Mouse (Mus musculus) myocyte (in vitro differentiated cells): Measurements from ENCODE around the gene Ccdc33. TPM values are rescaled to one million over a fixed set of nuclear protein-coding genes. Genes with fewer than 3 reads are reported as not detected.

Experiments
- H3K27me3 ChIP-seq: one replicate; pipeline ENCODE4 v1.6.1; 2011; ENCODE audit not compliant: control insufficient read depth, insufficient read depth, insufficient read length
- H3K36me3 ChIP-seq: one replicate; pipeline ENCODE4 v1.6.1; 2011; ENCODE audit not compliant: control insufficient read depth, insufficient read depth
- H3K4me2 ChIP-seq: one replicate; pipeline ENCODE4 v1.6.1; 2011; ENCODE audit warnings: low read depth, control low read depth
- H3K4me3 ChIP-seq: one replicate; pipeline ENCODE4 v1.5.1; 2011; ENCODE audit warnings: mild to moderate bottlenecking, control low read depth, moderate library complexity
- H3K79me2 ChIP-seq: one replicate; pipeline ENCODE4 v1.6.1; 2011; ENCODE audit not compliant: control insufficient read depth, insufficient read depth
- H3ac ChIP-seq: one replicate; pipeline ENCODE4 v1.6.1; 2011; ENCODE audit not compliant: control insufficient read depth, insufficient read length
- CEBPB ChIP-seq: IDR thresholded peaks from 2 replicates; pipeline ENCODE4 v1.6.1; 2011; ENCODE audit warnings: mild to moderate bottlenecking, moderate library complexity; ENCODE audit not compliant: poor library complexity, insufficient read depth, severe bottlenecking
- E2F4 ChIP-seq: IDR thresholded peaks from one replicate; pipeline ENCODE4 v1.6.1; 2011; ENCODE audit warnings: mild to moderate bottlenecking, control low read depth, moderate library complexity; ENCODE audit not compliant: insufficient read depth
- MAX ChIP-seq: IDR thresholded peaks from one replicate; pipeline ENCODE4 v1.6.1; 2011; ENCODE audit warnings: low read depth, mild to moderate bottlenecking, control low read depth
- MYOD1 ChIP-seq, 3 experiments: IDR thresholded peaks; one replicate each; pipeline ENCODE4 v1.6.1; 2011; ENCODE audit warnings: control low read depth in 2 of 3, low read depth in 2 of 3, mild to moderate bottlenecking in 2 of 3, moderate library complexity in 1 of 3; ENCODE audit not compliant: insufficient read length in 2 of 3, control insufficient read depth in 1 of 3
- MYOG ChIP-seq, 3 experiments: IDR thresholded peaks; one replicate each; pipeline ENCODE4 v1.6.1; 2011; ENCODE audit warnings: control low read depth in 2 of 3, low read depth in 2 of 3, mild to moderate bottlenecking in 2 of 3; ENCODE audit not compliant: insufficient read length in 2 of 3, control insufficient read depth in 1 of 3, insufficient read depth in 1 of 3
- POLR2A ChIP-seq: IDR thresholded peaks from one replicate; pipeline ENCODE4 v1.6.1; 2011; ENCODE audit warnings: low read depth, mild to moderate bottlenecking, control low read depth, moderate library complexity; ENCODE audit not compliant: insufficient read length
- POLR2AphosphoS2 ChIP-seq: IDR thresholded peaks from one replicate; pipeline ENCODE4 v1.6.1; 2011; ENCODE audit warnings: low read depth, control low read depth; ENCODE audit not compliant: insufficient read length
- REST ChIP-seq: IDR thresholded peaks from one replicate; pipeline ENCODE4 v1.6.1; 2011; ENCODE audit warnings: mild to moderate bottlenecking, control low read depth, moderate library complexity; ENCODE audit not compliant: insufficient read depth, insufficient read length
- SRF ChIP-seq: IDR thresholded peaks from one replicate; pipeline ENCODE4 v1.6.1; 2011; ENCODE audit warnings: low read depth; ENCODE audit not compliant: control insufficient read depth, insufficient read length
- TCF12 ChIP-seq: IDR thresholded peaks from one replicate; pipeline ENCODE4 v1.6.1; 2011; ENCODE audit warnings: mild to moderate bottlenecking, control low read depth; ENCODE audit not compliant: poor library complexity, insufficient read depth, severe bottlenecking
- TCF3 ChIP-seq: IDR thresholded peaks from one replicate; pipeline ENCODE4 v1.6.1; 2011; ENCODE audit warnings: low read depth, control low read depth; ENCODE audit not compliant: insufficient read length
- USF1 ChIP-seq: IDR thresholded peaks from one replicate; pipeline ENCODE4 v1.6.1; 2011; ENCODE audit warnings: low read depth, mild to moderate bottlenecking, control low read depth, moderate library complexity
- polyA plus RNA-seq: library from polyadenylated mRNA; unstranded; fragments of >200 nt; fragmentation: generic; extraction: Trizol; gene quantifications from one replicate; pipeline ENCODE4 v1.2.1, GENCODE M21; 2012; ENCODE audit warnings: missing spikeins

Gene Ccdc33
- polyA plus RNA-seq, 1 experiment: not detected

- peak overlapping the region; percentile 55 for H3K4me2 ChIP-seq
- no peak overlapping the region for H3K4me3 ChIP-seq
- H3K36me3 ChIP-seq: no peaks in the 10 kb centered on the region
- TF ChIP-seq TCF12 (no peak), REST (no peak), MYOG (IDR thresholded peaks at IDR 0.05; ENCODE audit: control insufficient read depth in 1 of 3, insufficient read depth in 1 of 3, insufficient read length in 2 of 3, low read depth in 2 of 3) (no peak), MYOD1 (IDR thresholded peaks at IDR 0.05; ENCODE audit: control insufficient read depth in 1 of 3, insufficient read length in 2 of 3, low read depth in 2 of 3) (no peak), MAX (no peak), TCF3 (no peak), CEBPB (no peak), SRF (no peak), POLR2AphosphoS2 (no peak), POLR2A (no peak), E2F4 (no peak), USF1 (no peak)
- peaks cover 8% of the 10 kb centered on the region for H3K27me3 ChIP-seq
- no peaks in the 10 kb centered on the region for H3K79me2 ChIP-seq
- no peak overlapping the region for H3ac ChIP-seq
Measured at GRCm38 (mm10) chr9:57998032-57998659, 120.5 kb downstream of the Ccdc33 start.

DNA sequence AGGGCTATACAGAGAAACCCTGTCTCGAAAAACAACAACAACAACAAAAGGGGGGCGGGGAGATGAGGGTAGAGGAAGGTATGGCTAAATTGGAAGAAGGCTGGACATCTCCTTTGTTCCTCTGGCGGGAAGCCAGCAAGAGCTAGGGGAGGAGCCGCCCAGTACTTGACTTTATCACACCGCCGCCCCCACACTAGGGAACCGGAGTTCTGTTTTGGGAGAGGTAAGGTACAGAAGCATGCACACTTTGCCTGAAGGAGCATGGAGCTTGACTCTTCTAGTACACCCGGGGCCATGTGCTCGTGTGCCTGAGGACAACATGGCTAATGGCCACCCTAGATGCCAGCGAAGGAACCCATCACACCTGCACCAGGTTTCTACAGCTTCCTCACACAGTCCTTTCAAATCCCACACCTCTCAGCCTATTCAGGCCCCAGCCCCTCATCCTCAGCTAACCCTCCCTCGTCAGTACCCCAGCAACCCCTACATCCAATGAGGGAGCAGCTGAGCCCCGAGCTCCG is 121.1 kb downstream of the Ccdc33 start:
- Histone ChIP-seq H3K4me3 (no peak overlapping the region), H3K4me2 (no peak overlapping the region), H3K79me2 (no peaks in the 10 kb centered on the region), H3K27me3 (peaks cover 8% of the 10 kb centered on the region), H3K36me3 (no peaks in the 10 kb centered on the region), H3ac (no peak overlapping the region)
- TF ChIP-seq MYOG (IDR thresholded peaks at IDR 0.05; ENCODE audit: control insufficient read depth in 1 of 3, insufficient read depth in 1 of 3, insufficient read length in 2 of 3, low read depth in 2 of 3) (no peak), TCF12 (no peak), TCF3 (no peak), POLR2AphosphoS2 (no peak), USF1 (no peak), CEBPB (no peak), REST (no peak), POLR2A (no peak), SRF (no peak), MAX (no peak), E2F4 (no peak), MYOD1 (IDR thresholded peaks at IDR 0.05; ENCODE audit: control insufficient read depth in 1 of 3, insufficient read length in 2 of 3, low read depth in 2 of 3) (no peak)

DNA sequence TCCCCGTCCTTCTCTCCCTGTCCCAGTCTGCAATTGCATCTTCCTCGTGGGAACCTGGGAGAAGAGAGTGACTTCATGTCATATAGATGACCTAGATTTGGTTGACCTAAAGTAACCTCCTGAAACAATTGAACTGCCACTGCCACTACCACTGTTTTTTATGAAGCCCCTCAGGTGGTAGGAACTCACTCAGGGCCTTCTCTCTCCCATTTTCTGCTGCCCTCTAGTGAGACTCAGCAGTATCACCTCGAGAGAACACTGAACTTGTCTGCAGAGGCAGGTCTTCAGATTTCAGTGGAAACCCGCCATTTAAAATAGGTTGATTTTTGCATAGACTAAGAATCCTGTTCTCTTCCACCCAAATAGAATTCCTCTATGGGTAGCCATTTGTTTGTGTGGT is 123.3 kb downstream of the Ccdc33 start:
- Histone ChIP-seq H3K36me3 (no peaks in the 10 kb centered on the region), H3K4me3 (no peak overlapping the region), H3ac (no peak overlapping the region), H3K27me3 (peaks cover 8% of the 10 kb centered on the region), H3K4me2 (no peak overlapping the region), H3K79me2 (no peaks in the 10 kb centered on the region)
- TF ChIP-seq POLR2A (no peak), MYOD1 (IDR thresholded peaks at IDR 0.05; ENCODE audit: control insufficient read depth in 1 of 3, insufficient read length in 2 of 3, low read depth in 2 of 3) (no peak), TCF3 (no peak), POLR2AphosphoS2 (no peak), MAX (no peak), SRF (no peak), TCF12 (no peak), REST (no peak), E2F4 (no peak), USF1 (no peak), MYOG (IDR thresholded peaks at IDR 0.05; ENCODE audit: control insufficient read depth in 1 of 3, insufficient read depth in 1 of 3, insufficient read length in 2 of 3, low read depth in 2 of 3) (no peak), CEBPB (no peak)

DNA sequence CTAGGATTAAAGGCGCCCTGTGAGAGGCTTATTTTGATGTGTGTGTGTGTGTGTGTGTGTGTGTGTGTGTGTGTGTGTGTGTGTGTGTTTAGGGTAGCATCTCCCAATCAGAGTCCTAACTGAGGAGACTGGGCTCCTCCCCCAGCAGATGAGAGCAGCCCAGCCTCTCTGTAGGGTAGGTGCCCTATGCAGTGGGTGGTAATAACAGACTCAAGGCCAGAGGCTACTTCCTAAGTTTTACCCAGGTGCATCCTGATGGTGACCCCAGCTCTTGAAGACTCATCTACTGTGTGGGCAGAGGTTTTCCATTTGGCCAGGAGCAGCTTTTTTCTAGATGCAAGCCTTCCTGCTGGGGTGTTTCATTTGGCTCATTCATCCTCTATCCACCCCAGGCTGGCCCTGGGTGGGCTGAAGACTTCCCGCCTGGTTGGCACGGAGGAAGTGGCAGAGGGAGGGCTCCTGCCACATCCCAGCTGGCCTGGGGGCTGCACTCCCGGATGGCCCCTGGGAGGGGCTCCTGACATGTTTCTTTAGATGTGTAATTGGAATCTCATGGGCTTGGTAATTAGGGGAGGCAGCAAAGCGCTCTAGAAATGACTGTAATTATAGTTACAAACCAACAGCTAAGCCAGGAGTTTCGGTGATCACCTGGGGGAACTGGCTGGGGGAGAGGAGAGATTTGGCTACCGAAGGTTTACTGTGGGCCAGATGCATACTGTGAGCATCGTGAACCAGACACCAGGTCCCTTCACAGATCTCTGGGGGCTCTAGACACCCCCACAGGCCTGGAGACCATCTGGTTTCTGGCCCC is 125.6 kb downstream of the Ccdc33 start:
- no peak overlapping the region for H3K4me2 ChIP-seq
- no peaks in the 10 kb centered on the region for H3K27me3 ChIP-seq
- H3ac ChIP-seq: no peak overlapping the region
- H3K79me2 ChIP-seq: no peaks in the 10 kb centered on the region
- H3K4me3 ChIP-seq: no peak overlapping the region
- TF ChIP-seq TCF3 (no peak), SRF (no peak), CEBPB (no peak), REST (no peak), POLR2AphosphoS2 (no peak)
- no peaks in the 10 kb centered on the region for H3K36me3 ChIP-seq
